Mouse (Mus musculus): Measurements from ENCODE around the gene Six3.

DNA sequence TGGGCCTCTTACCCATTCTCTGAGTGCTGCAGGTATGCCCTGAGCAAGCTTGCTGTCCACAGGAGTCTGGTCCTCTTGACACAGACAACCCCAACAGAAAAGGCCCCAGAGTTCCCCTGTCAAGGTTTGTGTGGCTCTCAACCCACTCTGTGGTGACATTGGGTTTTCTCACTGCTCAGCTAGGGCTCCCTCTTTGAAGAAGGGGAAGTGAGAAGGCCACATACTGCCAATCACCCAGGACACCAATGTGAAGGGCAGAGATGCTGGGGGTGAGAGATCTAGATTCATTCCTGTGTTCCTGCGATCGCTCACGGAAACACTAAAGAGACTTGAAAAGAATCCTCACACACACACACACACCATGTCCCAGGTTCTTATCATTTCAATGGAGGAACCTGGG lies 39.4 kb upstream of the Six3 start:
- TF ChIP-seq CTCF (conservative IDR thresholded peaks at IDR 0.05; ENCODE audit: low read length) (no peak), NANOG (IDR thresholded peaks at IDR 0.05; ENCODE audit: borderline replicate concordance, low read length) (no peak), POU5F1 (IDR thresholded peaks at IDR 0.05; ENCODE audit: borderline replicate concordance, low read length) (no peak)

All from E14TG2a.4 (cell line).